Mouse (Mus musculus) gastrocnemius, postnatal 14 days (tissue): ENCODE measurements around the gene Wnt1. TPM values are rescaled to one million over a fixed set of nuclear protein-coding genes. Genes with fewer than 3 reads are reported as not detected.
"Not testable (repeated sequence)": the region's sequence is repeated elsewhere in the genome, so short reads cannot be mapped to it uniquely, and the experiment has no call there.

ENCODE experiments used
- DNase-seq: peaks from one replicate; pipeline ENCODE4 v3.0.0; 2021; ENCODE audit warnings: mixed read lengths
- intact Hi-C: fragments of 180-260 bp; cut with DNase I; formaldehyde crosslinking; loops from one replicate; pipeline ENCODE4 v1.15.1; 2025; ENCODE audit warnings: low total_unique reads
- total RNA-seq, 2 experiments: library from RNA; stranded (reverse); gene quantifications; 2 replicates each; pipeline ENCODE4 v1.2.3; 2021

Gene Wnt1
- total RNA-seq, 2 experiments from 2014 or later: 0.10 TPM; not detected in 1

- intact Hi-C loops: no loop called here
- DNase-seq: peak; percentile 78
Measured at GRCm38 (mm10) chr15:98799396-98799795, 9.7 kb downstream of the Wnt1 start.

- intact Hi-C loops: loop anchor here (5.0 kb wide), 1 partner anchor 136 kb away; no protein-coding TSS in a partner anchor
Measured at GRCm38 (mm10) chr15:98802926-98803325, 13.3 kb downstream of the Wnt1 start.

GRCm38 (mm10) chr15:98804054-98804453 is 14.4 kb downstream of the Wnt1 start:
- DNase-seq: peak; percentile 76
- intact Hi-C loops: loop anchor here (5.0 kb wide), 1 partner anchor 137 kb away; no protein-coding TSS in a partner anchor

More at GRCm38 (mm10) chr15:98802926-98803325, 13.3 kb downstream of the Wnt1 start:
- DNase-seq: no peak

GRCm38 (mm10) chr15:98805324-98806040 is 15.8 kb downstream of the Wnt1 start:
- intact Hi-C loops: no loop called here
- DNase-seq: peak; percentile 74

- DNase-seq: no peak
Measured at GRCm38 (mm10) chr15:98806071-98806808, 16.6 kb downstream of the Wnt1 start.

GRCm38 (mm10) chr15:98806809-98807770 is 17.4 kb downstream of the Wnt1 start:
- peak; percentile 36 for DNase-seq
- intact Hi-C loops: no loop called here

More at GRCm38 (mm10) chr15:98806071-98806808, 16.6 kb downstream of the Wnt1 start:
- intact Hi-C loops: no loop called here

- intact Hi-C loops: no loop called here
- peak; percentile 42 for DNase-seq
Measured at GRCm38 (mm10) chr15:98807895-98808650, 18.4 kb downstream of the Wnt1 start.

GRCm38 (mm10) chr15:98808651-98809134 is 19.0 kb downstream of the Wnt1 start:
- DNase-seq: no peak
- intact Hi-C loops: no loop called here

GRCm38 (mm10) chr15:98809390-98809789 is 19.7 kb downstream of the Wnt1 start, which contains the start of gene Ddn:
Gene Ddn (minus strand): TSS chr15:98809490.
- DNase-seq: no peak
- intact Hi-C loops: no loop called here

- intact Hi-C loops, DNase-seq: not testable (repeated sequence)
Measured at GRCm38 (mm10) chr15:98810212-98810611, 20.6 kb downstream of the Wnt1 start.

GRCm38 (mm10) chr15:98812741-98813424 is 23.2 kb downstream of the Wnt1 start:
- intact Hi-C loops: no loop called here
- DNase-seq: no peak

- intact Hi-C loops: no loop called here
- no peak for DNase-seq
Measured at GRCm38 (mm10) chr15:98818171-98818570, 28.5 kb downstream of the Wnt1 start.

GRCm38 (mm10) chr15:98820937-98821336 is 31.3 kb downstream of the Wnt1 start:
- DNase-seq: no peak
- intact Hi-C loops: no loop called here

GRCm38 (mm10) chr15:98821403-98821802 is 31.7 kb downstream of the Wnt1 start:
- intact Hi-C loops: no loop called here
- DNase-seq: no peak

GRCm38 (mm10) chr15:98822147-98822546 is 32.5 kb downstream of the Wnt1 start:
- intact Hi-C loops: no loop called here
- DNase-seq: no peak

- intact Hi-C loops: no loop called here
- no peak for DNase-seq
Measured at GRCm38 (mm10) chr15:98823434-98823833, 33.8 kb downstream of the Wnt1 start.

- intact Hi-C loops: no loop called here
- no peak for DNase-seq
Measured at GRCm38 (mm10) chr15:98827611-98828011, 38.0 kb downstream of the Wnt1 start.
